Mouse (Mus musculus) embryonic fibroblast, embryonic 13.5 days (primary cell): Measurements from ENCODE around the gene Gm49661. TPM values are rescaled to one million over a fixed set of nuclear protein-coding genes. Genes with fewer than 3 reads are reported as not detected.

Experiments
- H3K27ac ChIP-seq: 2 replicates; pipeline ENCODE4 v1.5.1; 2012; ENCODE audit warnings: low read length, control low read depth, inconsistent platforms; ENCODE audit not compliant: insufficient read depth
- H3K4me1 ChIP-seq: 2 replicates; pipeline ENCODE4 v1.6.1; 2011; ENCODE audit warnings: low read length; ENCODE audit not compliant: control insufficient read depth, insufficient read depth
- H3K4me3 ChIP-seq: 2 replicates; pipeline ENCODE4 v1.5.1; 2011; ENCODE audit warnings: mild to moderate bottlenecking, control low read depth, low read length; ENCODE audit not compliant: insufficient read depth
- CTCF ChIP-seq: IDR thresholded peaks from 2 replicates; pipeline ENCODE4 v1.5.1; 2011; ENCODE audit warnings: mild to moderate bottlenecking, control low read depth, low read length, moderate library complexity, borderline replicate concordance; ENCODE audit not compliant: insufficient read depth
- POLR2A ChIP-seq: IDR thresholded peaks from 2 replicates; pipeline ENCODE4 v1.6.1; 2011; ENCODE audit warnings: low read depth, mild to moderate bottlenecking, control low read depth, low read length, moderate library complexity
- polyA plus RNA-seq: library from polyadenylated mRNA; stranded (reverse); fragments of >200 nt; gene quantifications from 2 replicates; pipeline ENCODE4 v1.2.4, GENCODE M21; 2011; ENCODE audit warnings: low read depth; ENCODE audit not compliant: missing spikeins, insufficient read length

Gm49661 gene
- polyA plus RNA-seq, 1 experiment: not detected

- Histone ChIP-seq H3K4me3 (peak overlapping the region; percentile 88), H3K4me1 (peaks cover 8% of the 10 kb centered on the region), H3K27ac (peak overlapping the region; percentile 90)
- no peak for TF ChIP-seq CTCF
- TF ChIP-seq POLR2A: peak; percentile 48
These were observed 8.4 kb upstream of the Gm49661 start for GRCm38 (mm10) chr8:84977435-84978247.

GRCm38 (mm10) chr8:84976763-84977434 lies 7.7 kb upstream of the Gm49661 start:
- Histone ChIP-seq H3K4me1 (peaks cover 8% of the 10 kb centered on the region), H3K27ac (peak overlapping the region; percentile 90), H3K4me3 (peak overlapping the region; percentile 88)
- TF ChIP-seq CTCF (no peak), POLR2A (no peak)

- Histone ChIP-seq H3K4me1 (peaks cover 7% of the 10 kb centered on the region), H3K4me3 (peak overlapping the region; percentile 88), H3K27ac (peak overlapping the region; percentile 91)
- no peak for TF ChIP-seq CTCF
- peak; percentile 90 for TF ChIP-seq POLR2A
These were observed 7.0 kb upstream of the Gm49661 start for GRCm38 (mm10) chr8:84976031-84976762.

GRCm38 (mm10) chr8:84975434-84975833 lies 6.2 kb upstream of the Gm49661 start:
- Histone ChIP-seq H3K27ac (peak overlapping the region; percentile 91), H3K4me3 (peak overlapping the region; percentile 31), H3K4me1 (peaks cover 4% of the 10 kb centered on the region; the same call in 1 of the 2 replicates)
- TF ChIP-seq POLR2A: 0 out of 2 replicates have a peak, but pooled peaks have one; percentile 36
- TF ChIP-seq CTCF: peak; percentile 58; the same call in 1 of the 2 replicates

- Histone ChIP-seq H3K4me3 (no peak overlapping the region), H3K4me1 (peaks cover 4% of the 10 kb centered on the region; the same call in 1 of the 2 replicates), H3K27ac (peak overlapping the region; percentile 91)
- TF ChIP-seq POLR2A (no peak), CTCF (no peak)
These were observed 5.4 kb upstream of the Gm49661 start for GRCm38 (mm10) chr8:84974543-84975142.

- peak; percentile 81; the same call in 1 of the 2 replicates for TF ChIP-seq CTCF
- no peak for TF ChIP-seq POLR2A
These were observed 4.7 kb upstream of the Gm49661 start for GRCm38 (mm10) chr8:84973803-84974542.

GRCm38 (mm10) chr8:84973079-84973478 lies 3.8 kb upstream of the Gm49661 start:
- H3K27ac ChIP-seq: no peak overlapping the region
- no peak for TF ChIP-seq CTCF
- no peak for TF ChIP-seq POLR2A
- H3K4me1 ChIP-seq: peaks cover 8% of the 10 kb centered on the region; the same call in 1 of the 2 replicates
- H3K4me3 ChIP-seq: no peak overlapping the region

More at GRCm38 (mm10) chr8:84973803-84974542, 4.7 kb upstream of the Gm49661 start:
- Histone ChIP-seq H3K27ac (no peak overlapping the region; the same call in 1 of the 2 replicates), H3K4me3 (no peak overlapping the region), H3K4me1 (peaks cover 4% of the 10 kb centered on the region; the same call in 1 of the 2 replicates)

GRCm38 (mm10) chr8:84970913-84971312 lies 1.7 kb upstream of the Gm49661 start:
- no peak for TF ChIP-seq POLR2A
- no peak for TF ChIP-seq CTCF

More at GRCm38 (mm10) chr8:84970913-84971312, 1.7 kb upstream of the Gm49661 start:
- Histone ChIP-seq H3K4me1 (peaks cover 12% of the 10 kb centered on the region; the same call in 1 of the 2 replicates), H3K27ac (no peak overlapping the region), H3K4me3 (peak overlapping the region; percentile 65)
